Mouse (Mus musculus): ENCODE results near the gene Efcab5.

DNA sequence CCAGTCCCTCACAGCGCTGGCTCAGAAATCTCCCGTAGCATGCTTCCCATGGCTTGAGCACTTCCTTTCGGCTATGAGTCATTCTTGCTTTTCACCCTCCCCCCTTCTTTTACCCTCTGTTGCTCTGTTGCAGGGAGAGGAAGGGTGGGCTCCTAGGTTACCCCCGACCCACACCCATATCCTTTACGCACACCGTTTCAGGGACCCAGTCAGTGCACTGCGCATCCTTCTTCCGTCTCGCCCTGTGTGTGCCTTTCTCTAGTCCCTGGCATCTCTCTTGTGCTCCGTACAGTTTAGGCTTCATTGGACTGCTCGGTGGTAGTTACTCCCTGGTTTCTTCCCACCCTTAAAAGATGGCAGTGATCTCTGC is 28.0 kb upstream of the Efcab5 start:
- TF ChIP-seq POLR2A (IDR thresholded peaks at IDR 0.05; ENCODE audit: insufficient read depth, low read depth, low read length) (no peak), EP300 (IDR thresholded peaks at IDR 0.05; ENCODE audit: insufficient read depth, low read depth, low read length) (0 out of 2 replicates have a peak, but pooled peaks have one; percentile 7), CTCF (IDR thresholded peaks at IDR 0.05) (no peak)
